Mouse (Mus musculus) small intestine, adult 2 months (tissue): ENCODE measurements around the gene Crebbp.

Experiments used
- CTCF ChIP-seq: fragments of 200-500 bp; IDR thresholded peaks from 2 replicates; pipeline ENCODE4 v1.5.1; 2012; ENCODE audit warnings: low read depth, mild to moderate bottlenecking, control low read depth, inconsistent platforms, low read length, moderate library complexity, mixed read lengths; ENCODE audit not compliant: insufficient replicate concordance, insufficient read length; ENCODE audit errors: extremely low read depth
- POLR2A ChIP-seq: fragments of 200-500 bp; IDR thresholded peaks from 2 replicates; pipeline ENCODE4 v1.6.1; 2012; ENCODE audit warnings: low read depth, mild to moderate bottlenecking, control low read depth, inconsistent platforms, low read length, moderate library complexity

- TF ChIP-seq POLR2A (no peak), CTCF (no peak)
Observed at GRCm38 (mm10) chr16:4236131-4236530, 22.3 kb upstream of the Crebbp start.
